Mouse (Mus musculus): ENCODE data around the gene Gadd45b. TPM values are rescaled to one million over a fixed set of nuclear protein-coding genes. Genes with fewer than 3 reads are reported as not detected.

Gadd45b gene
- polyA plus RNA-seq, 1 experiment from 2014 or later: 5.0 TPM

- Histone ChIP-seq H3K27ac (ENCODE audit: low read depth, low read length) (no peak overlapping the region), H3K4me3 (ENCODE audit: low read depth, low read length) (no peak overlapping the region), H3K4me2 (no peak overlapping the region), H3K4me1 (replicated peaks; ENCODE audit: control insufficient read depth, insufficient read depth, low read length) (peaks cover 3% of the 10 kb centered on the region; the same call in 1 of the 2 replicates), H3K36me3 (ENCODE audit: control insufficient read depth, insufficient read depth, low read length) (no peaks in the 10 kb centered on the region), H3K27me3 (replicated peaks; ENCODE audit: control insufficient read depth, insufficient read depth, low read length) (no peaks in the 10 kb centered on the region), H3K9ac (ENCODE audit: low read depth, low read length) (no peak overlapping the region), H3K9me3 (ENCODE audit: control insufficient read depth, low read length) (no peaks in the 10 kb centered on the region)
- 75% methylated on average over 15 of the region's 15 CpGs for WGBS
- ATAC-seq (replicated peaks; ENCODE audit: low FRiP score) (no peak), DNase-seq (ENCODE audit: low spot score) (no peak)
These were observed 41.7 kb downstream of the Gadd45b start for GRCm38 (mm10) chr10:80971533-80971932.

GRCm38 (mm10) chr10:80972071-80972987 lies 42.5 kb downstream of the Gadd45b start:
- H3K27ac ChIP-seq (ENCODE audit: low read depth, low read length): no peak overlapping the region
- no peak overlapping the region for H3K4me3 ChIP-seq (ENCODE audit: low read depth, low read length)
- H3K9me3 ChIP-seq (ENCODE audit: control insufficient read depth, low read length): no peaks in the 10 kb centered on the region
- no peak overlapping the region for H3K4me2 ChIP-seq
- 61% methylated on average over 11 of the region's 11 CpGs for WGBS
- H3K27me3 ChIP-seq (replicated peaks; ENCODE audit: control insufficient read depth, insufficient read depth, low read length): no peaks in the 10 kb centered on the region
- no peaks in the 10 kb centered on the region; the same call in 1 of the 2 replicates for H3K4me1 ChIP-seq (replicated peaks; ENCODE audit: control insufficient read depth, insufficient read depth, low read length)
- ATAC-seq (replicated peaks; ENCODE audit: low FRiP score) (no peak), DNase-seq (ENCODE audit: low spot score) (no peak)
- no peak overlapping the region for H3K9ac ChIP-seq (ENCODE audit: low read depth, low read length)
- H3K36me3 ChIP-seq (ENCODE audit: control insufficient read depth, insufficient read depth, low read length): no peaks in the 10 kb centered on the region

GRCm38 (mm10) chr10:80973722-80974121 lies 43.8 kb downstream of the Gadd45b start:
- no peaks in the 10 kb centered on the region for H3K36me3 ChIP-seq (ENCODE audit: control insufficient read depth, insufficient read depth, low read length)
- ATAC-seq (replicated peaks; ENCODE audit: low FRiP score) (no peak), DNase-seq (ENCODE audit: low spot score) (no peak)
- H3K4me3 ChIP-seq (ENCODE audit: low read depth, low read length): no peak overlapping the region
- no peaks in the 10 kb centered on the region for H3K27me3 ChIP-seq (replicated peaks; ENCODE audit: control insufficient read depth, insufficient read depth, low read length)
- no peak overlapping the region for H3K27ac ChIP-seq (ENCODE audit: low read depth, low read length)
- no peaks in the 10 kb centered on the region; the same call in 1 of the 2 replicates for H3K4me1 ChIP-seq (replicated peaks; ENCODE audit: control insufficient read depth, insufficient read depth, low read length)
- H3K9me3 ChIP-seq (ENCODE audit: control insufficient read depth, low read length): no peaks in the 10 kb centered on the region
- H3K4me2 ChIP-seq: no peak overlapping the region
- 73% methylated on average over 1 of the region's 1 CpGs for WGBS
- H3K9ac ChIP-seq (ENCODE audit: low read depth, low read length): no peak overlapping the region

GRCm38 (mm10) chr10:80975478-80975877 lies 45.6 kb downstream of the Gadd45b start:
- H3K4me2 ChIP-seq: no peak overlapping the region
- ATAC-seq (replicated peaks; ENCODE audit: low FRiP score): no peak
- H3K27me3 ChIP-seq (replicated peaks; ENCODE audit: control insufficient read depth, insufficient read depth, low read length): no peaks in the 10 kb centered on the region
- no peaks in the 10 kb centered on the region for H3K9me3 ChIP-seq (ENCODE audit: control insufficient read depth, low read length)
- no peak for DNase-seq (ENCODE audit: low spot score)
- no peaks in the 10 kb centered on the region for H3K36me3 ChIP-seq (ENCODE audit: control insufficient read depth, insufficient read depth, low read length)
- WGBS: 81% methylated on average over 11 of the region's 11 CpGs
- no peak overlapping the region for H3K9ac ChIP-seq (ENCODE audit: low read depth, low read length)
- H3K4me3 ChIP-seq (ENCODE audit: low read depth, low read length): no peak overlapping the region
- H3K27ac ChIP-seq (ENCODE audit: low read depth, low read length): no peak overlapping the region
- no peaks in the 10 kb centered on the region; the same call in 1 of the 2 replicates for H3K4me1 ChIP-seq (replicated peaks; ENCODE audit: control insufficient read depth, insufficient read depth, low read length)

GRCm38 (mm10) chr10:80981564-80982112 lies 51.8 kb downstream of the Gadd45b start:
- Histone ChIP-seq H3K36me3 (ENCODE audit: control insufficient read depth, insufficient read depth, low read length) (no peaks in the 10 kb centered on the region), H3K4me2 (no peak overlapping the region), H3K4me1 (replicated peaks; ENCODE audit: control insufficient read depth, insufficient read depth, low read length) (peaks cover 3% of the 10 kb centered on the region), H3K27me3 (replicated peaks; ENCODE audit: control insufficient read depth, insufficient read depth, low read length) (peaks cover 30% of the 10 kb centered on the region), H3K9ac (ENCODE audit: low read depth, low read length) (no peak overlapping the region), H3K4me3 (ENCODE audit: low read depth, low read length) (no peak overlapping the region), H3K9me3 (ENCODE audit: control insufficient read depth, low read length) (no peaks in the 10 kb centered on the region), H3K27ac (ENCODE audit: low read depth, low read length) (no peak overlapping the region)
- ATAC-seq (replicated peaks; ENCODE audit: low FRiP score) (no peak), DNase-seq (ENCODE audit: low spot score) (no peak)
- WGBS: 56% methylated on average over 7 of the region's 7 CpGs

Other genes with a start within 250 kb of the Gadd45b start
- gene Mob3a, start 228.1 kb upstream of the Gadd45b start, polyA plus RNA-seq (2014; fragmentation: Nextera tagmentation; extraction: Ambion mirVana): 56.7 and 57.3 TPM in 2 replicates
- gene Izumo4, start 227.9 kb upstream of the Gadd45b start, polyA plus RNA-seq (2014; fragmentation: Nextera tagmentation; extraction: Ambion mirVana): 5.7 and 6.8 TPM in 2 replicates
- 53.1 and 53.2 TPM in 2 replicates for gene Ap3d1, start 187.8 kb upstream of the Gadd45b start, polyA plus RNA-seq (2014; fragmentation: Nextera tagmentation; extraction: Ambion mirVana)
- gene Dot1l, start 174.9 kb upstream of the Gadd45b start, polyA plus RNA-seq (2014; fragmentation: Nextera tagmentation; extraction: Ambion mirVana): 23.9 and 28.2 TPM in 2 replicates
- 116 and 121 TPM in 2 replicates for gene Sf3a2, start 131.9 kb upstream of the Gadd45b start, polyA plus RNA-seq (2014; fragmentation: Nextera tagmentation; extraction: Ambion mirVana)
- 178 and 188 TPM in 2 replicates for gene Plekhj1, start 131.4 kb upstream of the Gadd45b start, polyA plus RNA-seq (2014; fragmentation: Nextera tagmentation; extraction: Ambion mirVana)
- 0.14 TPM in 1 of 2 replicates, not detected in the other for gene Amh, start 124.8 kb upstream of the Gadd45b start, polyA plus RNA-seq (2014; fragmentation: Nextera tagmentation; extraction: Ambion mirVana)
- gene Jsrp1, start 116.6 kb upstream of the Gadd45b start, polyA plus RNA-seq (2014; fragmentation: Nextera tagmentation; extraction: Ambion mirVana): 1.1 and 1.5 TPM in 2 replicates
- gene Oaz1, start 103.4 kb upstream of the Gadd45b start, polyA plus RNA-seq (2014; fragmentation: Nextera tagmentation; extraction: Ambion mirVana): 1,793 and 1,800 TPM in 2 replicates
- gene Lingo3, start 86.0 kb upstream of the Gadd45b start, polyA plus RNA-seq (2014; fragmentation: Nextera tagmentation; extraction: Ambion mirVana): 0.05 TPM in 1 of 2 replicates, not detected in the other
- gene Lsm7, start 74.9 kb upstream of the Gadd45b start, polyA plus RNA-seq (2014; fragmentation: Nextera tagmentation; extraction: Ambion mirVana): 403 and 453 TPM in 2 replicates
- 58.5 and 63.8 TPM in 2 replicates for gene Sppl2b, start 74.8 kb upstream of the Gadd45b start, polyA plus RNA-seq (2014; fragmentation: Nextera tagmentation; extraction: Ambion mirVana)
- gene Tmprss9, start 58.2 kb upstream of the Gadd45b start, polyA plus RNA-seq (2014; fragmentation: Nextera tagmentation; extraction: Ambion mirVana): not detected in 2 replicates
- gene Timm13, start 29.1 kb upstream of the Gadd45b start, polyA plus RNA-seq (2014; fragmentation: Nextera tagmentation; extraction: Ambion mirVana): 396 and 445 TPM in 2 replicates
- gene Lmnb2, start 11.8 kb upstream of the Gadd45b start, polyA plus RNA-seq (2014; fragmentation: Nextera tagmentation; extraction: Ambion mirVana): 16.2 and 18.2 TPM in 2 replicates
- 1.8 and 2.1 TPM in 2 replicates for gene Gng7, start 84.9 kb downstream of the Gadd45b start, polyA plus RNA-seq (2014; fragmentation: Nextera tagmentation; extraction: Ambion mirVana)
- gene Diras1, start 95.6 kb downstream of the Gadd45b start, polyA plus RNA-seq (2014; fragmentation: Nextera tagmentation; extraction: Ambion mirVana): 0.45 TPM in 1 of 2 replicates, not detected in the other
- gene Slc39a3, start 107.4 kb downstream of the Gadd45b start, polyA plus RNA-seq (2014; fragmentation: Nextera tagmentation; extraction: Ambion mirVana): 9.1 and 9.4 TPM in 2 replicates
- gene Sgta, start 130.1 kb downstream of the Gadd45b start, polyA plus RNA-seq (2014; fragmentation: Nextera tagmentation; extraction: Ambion mirVana): 147 and 153 TPM in 2 replicates
- 80.3 and 84.0 TPM in 2 replicates for gene Thop1, start 140.0 kb downstream of the Gadd45b start, polyA plus RNA-seq (2014; fragmentation: Nextera tagmentation; extraction: Ambion mirVana)
- 17.3 and 17.6 TPM in 2 replicates for gene Creb3l3, start 168.8 kb downstream of the Gadd45b start, polyA plus RNA-seq (2014; fragmentation: Nextera tagmentation; extraction: Ambion mirVana)
- 201 and 207 TPM in 2 replicates for gene Map2k2, start 175.8 kb downstream of the Gadd45b start, polyA plus RNA-seq (2014; fragmentation: Nextera tagmentation; extraction: Ambion mirVana)
- gene Zbtb7a, start 205.1 kb downstream of the Gadd45b start, polyA plus RNA-seq (2014; fragmentation: Nextera tagmentation; extraction: Ambion mirVana): 31.6 and 34.2 TPM in 2 replicates
- gene Pias4, start 237.8 kb downstream of the Gadd45b start, polyA plus RNA-seq (2014; fragmentation: Nextera tagmentation; extraction: Ambion mirVana): 41.2 and 50.9 TPM in 2 replicates
- gene Eef2, start 246.6 kb downstream of the Gadd45b start, polyA plus RNA-seq (2014; fragmentation: Nextera tagmentation; extraction: Ambion mirVana): 626 and 647 TPM in 2 replicates